Mouse (Mus musculus): Measurements from ENCODE around the gene Alg11.

DNA sequence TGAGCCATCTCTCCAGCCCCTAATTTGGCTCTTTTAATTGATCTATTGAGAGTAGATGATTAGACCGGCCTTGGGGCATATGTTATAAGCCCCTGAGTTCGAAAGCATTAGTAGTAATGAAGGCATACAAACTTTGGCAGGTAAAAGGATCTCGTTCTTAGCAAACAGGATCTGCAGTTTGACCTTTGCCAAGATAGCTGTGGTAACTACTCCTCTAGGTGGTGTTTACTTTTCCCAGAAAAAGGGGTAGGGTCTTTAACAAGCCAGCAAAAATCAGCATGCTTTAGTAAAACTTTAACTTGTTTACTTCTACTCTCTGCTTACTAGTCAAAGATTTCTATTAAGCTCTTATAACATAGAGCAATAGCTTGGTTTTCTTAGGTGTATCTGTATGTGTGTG, 18.0 kb upstream of the Alg11 start:
- TF ChIP-seq MYOD1 (IDR thresholded peaks at IDR 0.05; ENCODE audit: control insufficient read depth in 1 of 3, insufficient read length in 2 of 3, low read depth in 2 of 3) (no peak), MAX (IDR thresholded peaks at IDR 0.05; ENCODE audit: low read depth) (no peak), POLR2AphosphoS2 (IDR thresholded peaks at IDR 0.05; ENCODE audit: insufficient read length, low read depth) (no peak), MYOG (IDR thresholded peaks at IDR 0.05; ENCODE audit: control insufficient read depth in 1 of 3, insufficient read depth in 1 of 3, insufficient read length in 2 of 3, low read depth in 2 of 3) (no peak), POLR2A (IDR thresholded peaks at IDR 0.05; ENCODE audit: insufficient read length, low read depth) (no peak), TCF12 (IDR thresholded peaks at IDR 0.05; ENCODE audit: insufficient read depth, poor library complexity, severe bottlenecking) (no peak)

All from myocyte (in vitro differentiated cells).